17 mouse cellular contexts compared by ENCODE assay signal in the genomic region with DNA sequence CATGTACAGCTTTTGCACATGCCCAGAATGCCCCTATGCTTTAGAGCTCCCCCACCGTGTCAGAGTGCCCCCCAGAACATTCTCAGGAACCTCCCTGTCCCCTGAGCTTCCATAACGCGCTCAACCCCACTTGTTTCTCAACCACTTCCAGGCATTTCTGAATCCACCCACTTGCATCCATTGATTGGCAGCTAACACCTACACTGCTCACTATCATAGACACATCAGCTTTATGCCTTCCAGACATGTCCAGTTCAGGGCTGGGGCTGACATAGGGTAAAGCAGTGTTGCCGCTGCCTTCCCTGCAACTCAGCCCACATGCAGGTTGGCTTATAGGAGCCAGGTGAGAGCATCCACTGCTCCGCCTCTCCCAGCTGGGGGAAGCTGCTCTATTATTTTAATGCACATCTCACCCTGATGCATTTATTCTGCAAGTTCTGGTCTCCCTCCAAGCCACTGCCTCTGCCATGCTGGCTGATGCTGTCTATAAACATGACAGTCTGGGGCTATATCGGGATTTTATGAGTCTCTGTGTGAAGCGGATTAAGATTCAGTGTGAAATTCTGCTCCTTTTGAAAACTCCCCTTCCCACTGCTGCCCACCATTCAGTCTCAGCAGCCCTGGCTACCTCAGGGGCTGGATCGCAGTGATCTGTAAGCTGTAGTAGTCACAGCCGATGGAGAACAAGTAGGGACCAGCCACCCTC. TPM values are rescaled to one million over a fixed set of nuclear protein-coding genes. Genes with fewer than 3 reads are reported as not detected.
DNase-seq lines count a peak whose midpoint lies in the region; ATAC-seq lines count a peak whose summit lies in the region.
"Had no signal": no experiment of that assay in that cellular context is flagged by ENCODE, and none has a peak within 500 bp of the region (broad histone marks: within the 10 kb centered on the region; RNA-seq: fewer than 3 reads in every experiment).

No protein-coding gene starts in this region.

- peak; percentile 77 for ATAC-seq in frontal cortex, adult (ENCODE audit: low TSS enrichment)
- ATAC-seq: intestine, embryonic 16.5 days; Patski had no signal

- intact Hi-C loops in gastrocnemius, postnatal 36 days (cut with DNase I), result no loop called here

- peak; percentile 13 for DNase-seq in layer of hippocampus, adult 9-10 months (ENCODE audit: low spot score)
- no peak for DNase-seq in layer of hippocampus, postnatal 25 days (ENCODE audit: extremely low spot score in 1 of 2, low spot score in 1 of 2)
- DNase-seq in left cerebral cortex, adult 18-20 months (ENCODE audit: low spot score in 2 of 2), result peak; percentile 49 to 70
- peak; percentile 56 to 68 for DNase-seq in right cerebral cortex, adult 2 months (ENCODE audit: low spot score in 2 of 2)
- no peak for DNase-seq in urinary bladder, postnatal 10 days (ENCODE audit: low spot score)
- DNase-seq in gastrocnemius, postnatal 10 days, result no peak
- no peak for DNase-seq in gastrocnemius, postnatal 36 days
- DNase-seq: adrenal gland, postnatal 25 days; cerebellum, adult 9-10 months; gastrocnemius, postnatal 14 days; heart, postnatal 10 days; lung, embryonic 14.5 days; midbrain, embryonic 14.5 days; thymus, adult 2 months had no signal

RNA-seq across cellular contexts. Expression of a gene that starts 54.6 kb away (rescaled TPM):
- 1 to 10 TPM; 1.8 to 2.5 TPM for total RNA-seq in layer of hippocampus, postnatal 25 days (2021)
- total RNA-seq in left cerebral cortex, adult 18-20 months (2021), result 1 to 10 TPM; 3.0 to 5.4 TPM
- total RNA-seq in gastrocnemius, postnatal 10 days (2021), result 10 to 100 TPM; 13.1 to 14.6 TPM
- 1 to 10 TPM; 6.9 to 7.6 TPM for total RNA-seq in gastrocnemius, postnatal 36 days (2021)

Comparison
In these comparisons a context has a peak if more than half of its experiments do, and no peak if none do; other contexts are left out.
1. DNase-seq: peak in layer of hippocampus, adult 9-10 months (single experiment), left cerebral cortex, adult 18-20 months (2 of 2) and right cerebral cortex, adult 2 months (2 of 2); none in layer of hippocampus, postnatal 25 days (0 of 2), urinary bladder, postnatal 10 days (single experiment), gastrocnemius, postnatal 10 days (single experiment) and gastrocnemius, postnatal 36 days (0 of 2).